Mouse (Mus musculus) cortical plate, adult 2 months (tissue): ENCODE measurements around the gene Trim56. TPM values are rescaled to one million over a fixed set of nuclear protein-coding genes. Genes with fewer than 3 reads are reported as not detected.
A peak's percentile ranks its signal among the peaks of the same experiment; 100 is the strongest.
"Not testable (repeated sequence)": the region's sequence is repeated elsewhere in the genome, so short reads cannot be mapped to it uniquely, and the experiment has no call there.

Experiments
- H3K27ac ChIP-seq: fragments of 200-500 bp; 2 replicates; pipeline ENCODE4 v1.5.1; 2012; ENCODE audit warnings: low read length, control low read depth, inconsistent platforms; ENCODE audit not compliant: insufficient read depth
- H3K4me1 ChIP-seq: fragments of 200-500 bp; 2 replicates; pipeline ENCODE4 v1.6.1; 2011; ENCODE audit warnings: low read length; ENCODE audit not compliant: control insufficient read depth, insufficient read depth
- H3K4me3 ChIP-seq: fragments of 200-500 bp; 2 replicates; pipeline ENCODE4 v1.5.1; 2011; ENCODE audit warnings: mild to moderate bottlenecking, low read length, control low read depth; ENCODE audit not compliant: insufficient read depth
- CTCF ChIP-seq: fragments of 200-500 bp; IDR thresholded peaks from 2 replicates; pipeline ENCODE4 v1.5.1; 2011; ENCODE audit warnings: mild to moderate bottlenecking, control low read depth, low read length; ENCODE audit not compliant: insufficient read depth; ENCODE audit errors: extremely low read depth
- POLR2A ChIP-seq: fragments of 200-500 bp; IDR thresholded peaks from 2 replicates; pipeline ENCODE4 v1.6.1; 2011; ENCODE audit warnings: mild to moderate bottlenecking, low read length, control low read depth; ENCODE audit not compliant: insufficient read depth; ENCODE audit errors: extremely low read depth
- polyA plus RNA-seq: library from polyadenylated mRNA; depleted of rRNA; stranded (reverse); fragments of >200 nt; gene quantifications from 2 replicates; pipeline ENCODE4 v1.2.3, GENCODE M21; 2012; rRNA removed

Gene Trim56
- 1.8 and 1.9 TPM in 2 replicates for polyA plus RNA-seq

GRCm38 (mm10) chr5:137115866-137116847, at the start of gene Trim56:
Trim56 (minus strand) TSS chr5:137116209.
- H3K4me1 ChIP-seq: no peaks in the 10 kb centered on the region
- peak within 1 kb of the TSS; percentile 26 for H3K4me3 ChIP-seq
- no peak within 1 kb of the TSS for H3K27ac ChIP-seq
- TF ChIP-seq POLR2A (no peak), CTCF (no peak)

GRCm38 (mm10) chr5:137161853-137162252, 45.8 kb upstream of the Trim56 start:
- TF ChIP-seq CTCF (no peak), POLR2A (no peak)
- Histone ChIP-seq H3K27ac (no peak overlapping the region), H3K4me3 (no peak overlapping the region), H3K4me1 (no peaks in the 10 kb centered on the region)

- no peak for TF ChIP-seq POLR2A
- peak; percentile 48 for TF ChIP-seq CTCF
- H3K4me3 ChIP-seq: no peak overlapping the region
- no peak overlapping the region for H3K27ac ChIP-seq
- H3K4me1 ChIP-seq: no peaks in the 10 kb centered on the region
These were observed 43.5 kb upstream of the Trim56 start for GRCm38 (mm10) chr5:137159461-137159860.

- no peaks in the 10 kb centered on the region for H3K4me1 ChIP-seq
- H3K27ac ChIP-seq: no peak overlapping the region
- no peak for TF ChIP-seq CTCF
- no peak for TF ChIP-seq POLR2A
- H3K4me3 ChIP-seq: no peak overlapping the region
These were observed 37.3 kb upstream of the Trim56 start for GRCm38 (mm10) chr5:137153289-137153688.

- Histone ChIP-seq H3K27ac (no peak overlapping the region), H3K4me1 (no peaks in the 10 kb centered on the region), H3K4me3 (no peak overlapping the region)
- no peak for TF ChIP-seq CTCF
- TF ChIP-seq POLR2A: no peak
These were observed 36.6 kb upstream of the Trim56 start for GRCm38 (mm10) chr5:137152623-137153022.

- not testable (repeated sequence) for H3K4me1 ChIP-seq, H3K27ac ChIP-seq, H3K4me3 ChIP-seq
These were observed 33.4 kb upstream of the Trim56 start, which contains the start of gene Muc3 for GRCm38 (mm10) chr5:137149272-137149882. Muc3 (minus strand) TSS chr5:137149322.

- Histone ChIP-seq H3K4me3 (no peak overlapping the region), H3K4me1 (no peaks in the 10 kb centered on the region), H3K27ac (no peak overlapping the region)
- no peak for TF ChIP-seq CTCF
- TF ChIP-seq POLR2A: no peak
These were observed 24.8 kb upstream of the Trim56 start for GRCm38 (mm10) chr5:137140836-137141235.

GRCm38 (mm10) chr5:137138977-137139376, 23.0 kb upstream of the Trim56 start:
- Histone ChIP-seq H3K4me1 (no peaks in the 10 kb centered on the region), H3K4me3 (no peak overlapping the region), H3K27ac (no peak overlapping the region)
- TF ChIP-seq CTCF (no peak), POLR2A (no peak)

GRCm38 (mm10) chr5:137134959-137135358, 18.9 kb upstream of the Trim56 start:
- Histone ChIP-seq H3K27ac (no peak overlapping the region), H3K4me3 (no peak overlapping the region), H3K4me1 (no peaks in the 10 kb centered on the region)
- TF ChIP-seq CTCF (no peak), POLR2A (no peak)

- TF ChIP-seq CTCF (peak; percentile 98), POLR2A (no peak)
- H3K27ac ChIP-seq: no peak overlapping the region
- no peaks in the 10 kb centered on the region for H3K4me1 ChIP-seq
- no peak overlapping the region for H3K4me3 ChIP-seq
These were observed 15.5 kb upstream of the Trim56 start for GRCm38 (mm10) chr5:137131490-137131889.

- Histone ChIP-seq H3K4me1 (no peaks in the 10 kb centered on the region), H3K4me3 (no peak overlapping the region), H3K27ac (no peak overlapping the region)
- TF ChIP-seq POLR2A (no peak), CTCF (no peak)
These were observed 13.3 kb upstream of the Trim56 start for GRCm38 (mm10) chr5:137129281-137129680.
